Mouse (Mus musculus): ENCODE measurements around the gene Ccdc171. TPM values are rescaled to one million over a fixed set of nuclear protein-coding genes. Genes with fewer than 3 reads are reported as not detected.
"Not testable (repeated sequence)": the region's sequence is repeated elsewhere in the genome, so short reads cannot be mapped to it uniquely, and the experiment has no call there.

The Ccdc171 gene
- polyA plus RNA-seq, 1 experiment from 2014 or later: 1.4 TPM

GRCm38 (mm10) chr4:83580157-83580556 is 54.8 kb downstream of the Ccdc171 start:
- H3K4me3 ChIP-seq (ENCODE audit: low read depth, low read length): no peak overlapping the region
- TF ChIP-seq EP300 (optimal IDR thresholded peaks at IDR 0.05): no peak
- peak; percentile 63 for TF ChIP-seq CTCF (IDR thresholded peaks at IDR 0.05; ENCODE audit: low read depth)
- H3K9ac ChIP-seq (ENCODE audit: low read length): no peak overlapping the region
- no peaks in the 10 kb centered on the region for H3K36me3 ChIP-seq (ENCODE audit: control insufficient read depth, insufficient read depth, low read length)
- no peaks in the 10 kb centered on the region for H3K9me3 ChIP-seq (ENCODE audit: control insufficient read depth, low read length)
- no peaks in the 10 kb centered on the region for H3K27me3 ChIP-seq (ENCODE audit: control insufficient read depth, insufficient read depth, low read length)
- H3K4me2 ChIP-seq (replicated peaks; ENCODE audit: low read depth): no peak overlapping the region
- WGBS: 2% methylated on average over 1 of the region's 1 CpGs
- DNase-seq (ENCODE audit: low spot score): no peak
- no peak overlapping the region for H3K27ac ChIP-seq (replicated peaks)
- no peaks in the 10 kb centered on the region for H3K4me1 ChIP-seq (replicated peaks; ENCODE audit: control insufficient read depth, insufficient read depth)
- no peak for ATAC-seq (ENCODE audit: low FRiP score, low TSS enrichment)

GRCm38 (mm10) chr4:83587563-83587962 is 62.2 kb downstream of the Ccdc171 start:
- no peak overlapping the region for H3K27ac ChIP-seq (replicated peaks)
- H3K4me1 ChIP-seq (replicated peaks; ENCODE audit: control insufficient read depth, insufficient read depth): no peaks in the 10 kb centered on the region
- no peak for DNase-seq (ENCODE audit: low spot score)
- H3K4me3 ChIP-seq (ENCODE audit: low read depth, low read length): no peak overlapping the region
- H3K9me3 ChIP-seq (ENCODE audit: control insufficient read depth, low read length): no peaks in the 10 kb centered on the region
- WGBS: 100% methylated on average over 1 of the region's 1 CpGs
- no peak for TF ChIP-seq EP300 (optimal IDR thresholded peaks at IDR 0.05)
- TF ChIP-seq CTCF (IDR thresholded peaks at IDR 0.05; ENCODE audit: low read depth): no peak
- no peak overlapping the region for H3K9ac ChIP-seq (ENCODE audit: low read length)
- H3K4me2 ChIP-seq (replicated peaks; ENCODE audit: low read depth): no peak overlapping the region
- H3K27me3 ChIP-seq (ENCODE audit: control insufficient read depth, insufficient read depth, low read length): no peaks in the 10 kb centered on the region
- no peak for ATAC-seq (ENCODE audit: low FRiP score, low TSS enrichment)
- no peaks in the 10 kb centered on the region for H3K36me3 ChIP-seq (ENCODE audit: control insufficient read depth, insufficient read depth, low read length)

- TF ChIP-seq CTCF (IDR thresholded peaks at IDR 0.05; ENCODE audit: low read depth) (peak; percentile 76), EP300 (optimal IDR thresholded peaks at IDR 0.05) (no peak)
- Histone ChIP-seq H3K4me3 (ENCODE audit: low read depth, low read length) (no peak overlapping the region), H3K9me3 (ENCODE audit: control insufficient read depth, low read length) (no peaks in the 10 kb centered on the region), H3K27me3 (ENCODE audit: control insufficient read depth, insufficient read depth, low read length) (no peaks in the 10 kb centered on the region), H3K36me3 (ENCODE audit: control insufficient read depth, insufficient read depth, low read length) (no peaks in the 10 kb centered on the region), H3K4me2 (replicated peaks; ENCODE audit: low read depth) (no peak overlapping the region), H3K4me1 (replicated peaks; ENCODE audit: control insufficient read depth, insufficient read depth) (no peaks in the 10 kb centered on the region), H3K27ac (replicated peaks) (no peak overlapping the region), H3K9ac (ENCODE audit: low read length) (no peak overlapping the region)
- WGBS: 22% methylated on average over 2 of the region's 2 CpGs
- no peak for ATAC-seq (ENCODE audit: low FRiP score, low TSS enrichment)
- DNase-seq (ENCODE audit: low spot score): no peak
These were observed 71.1 kb downstream of the Ccdc171 start for GRCm38 (mm10) chr4:83596486-83596885.

GRCm38 (mm10) chr4:83611111-83611510 is 85.8 kb downstream of the Ccdc171 start:
- no peaks in the 10 kb centered on the region for H3K36me3 ChIP-seq (ENCODE audit: control insufficient read depth, insufficient read depth, low read length)
- no peak for TF ChIP-seq EP300 (optimal IDR thresholded peaks at IDR 0.05)
- TF ChIP-seq CTCF (IDR thresholded peaks at IDR 0.05; ENCODE audit: low read depth): no peak
- 72% methylated on average over 3 of the region's 3 CpGs for WGBS
- ATAC-seq (ENCODE audit: low FRiP score, low TSS enrichment) (no peak), DNase-seq (ENCODE audit: low spot score) (no peak)
- H3K27ac ChIP-seq (replicated peaks): no peak overlapping the region
- no peaks in the 10 kb centered on the region for H3K9me3 ChIP-seq (ENCODE audit: control insufficient read depth, low read length)
- H3K4me1 ChIP-seq (replicated peaks; ENCODE audit: control insufficient read depth, insufficient read depth): no peaks in the 10 kb centered on the region
- no peak overlapping the region for H3K9ac ChIP-seq (ENCODE audit: low read length)
- H3K4me3 ChIP-seq (ENCODE audit: low read depth, low read length): no peak overlapping the region
- no peak overlapping the region for H3K4me2 ChIP-seq (replicated peaks; ENCODE audit: low read depth)
- no peaks in the 10 kb centered on the region for H3K27me3 ChIP-seq (ENCODE audit: control insufficient read depth, insufficient read depth, low read length)

- H3K27ac ChIP-seq (replicated peaks); H3K9ac ChIP-seq (ENCODE audit: low read length); H3K4me2 ChIP-seq (replicated peaks; ENCODE audit: low read depth); H3K27me3 ChIP-seq (ENCODE audit: control insufficient read depth, insufficient read depth, low read length); H3K4me3 ChIP-seq (ENCODE audit: low read depth, low read length); DNase-seq (ENCODE audit: low spot score); H3K9me3 ChIP-seq (ENCODE audit: control insufficient read depth, low read length); H3K4me1 ChIP-seq (replicated peaks; ENCODE audit: control insufficient read depth, insufficient read depth); H3K36me3 ChIP-seq (ENCODE audit: control insufficient read depth, insufficient read depth, low read length): not testable (repeated sequence)
- WGBS: 32% methylated on average over 10 of the region's 13 CpGs
- ATAC-seq (ENCODE audit: low FRiP score, low TSS enrichment): peak; percentile 76; the same call in 1 of the 2 replicates
These were observed 97.8 kb downstream of the Ccdc171 start for GRCm38 (mm10) chr4:83623021-83623711.

- no peak for DNase-seq (ENCODE audit: low spot score)
- Histone ChIP-seq H3K4me2 (replicated peaks; ENCODE audit: low read depth) (no peak overlapping the region), H3K4me1 (replicated peaks; ENCODE audit: control insufficient read depth, insufficient read depth) (no peaks in the 10 kb centered on the region), H3K9me3 (ENCODE audit: control insufficient read depth, low read length) (no peaks in the 10 kb centered on the region), H3K36me3 (ENCODE audit: control insufficient read depth, insufficient read depth, low read length) (no peaks in the 10 kb centered on the region), H3K4me3 (ENCODE audit: low read depth, low read length) (no peak overlapping the region), H3K27me3 (ENCODE audit: control insufficient read depth, insufficient read depth, low read length) (no peaks in the 10 kb centered on the region), H3K27ac (replicated peaks) (no peak overlapping the region), H3K9ac (ENCODE audit: low read length) (no peak overlapping the region)
- no peak for ATAC-seq (ENCODE audit: low FRiP score, low TSS enrichment)
- TF ChIP-seq EP300 (optimal IDR thresholded peaks at IDR 0.05) (no peak), CTCF (IDR thresholded peaks at IDR 0.05; ENCODE audit: low read depth) (no peak)
- WGBS: 85% methylated on average over 4 of the region's 4 CpGs
These were observed 98.4 kb downstream of the Ccdc171 start for GRCm38 (mm10) chr4:83623732-83624131.
